Mouse (Mus musculus) myocyte (in vitro differentiated cells): ENCODE results near the gene Gtf2ird2. TPM values are rescaled to one million over a fixed set of nuclear protein-coding genes. Genes with fewer than 3 reads are reported as not detected.

Experiments
- H3K27me3 ChIP-seq: one replicate; pipeline ENCODE4 v1.6.1; 2011; ENCODE audit not compliant: control insufficient read depth, insufficient read depth, insufficient read length
- H3K36me3 ChIP-seq: one replicate; pipeline ENCODE4 v1.6.1; 2011; ENCODE audit not compliant: control insufficient read depth, insufficient read depth
- H3K4me2 ChIP-seq: one replicate; pipeline ENCODE4 v1.6.1; 2011; ENCODE audit warnings: low read depth, control low read depth
- H3K4me3 ChIP-seq: one replicate; pipeline ENCODE4 v1.5.1; 2011; ENCODE audit warnings: mild to moderate bottlenecking, control low read depth, moderate library complexity
- H3K79me2 ChIP-seq: one replicate; pipeline ENCODE4 v1.6.1; 2011; ENCODE audit not compliant: control insufficient read depth, insufficient read depth
- H3ac ChIP-seq: one replicate; pipeline ENCODE4 v1.6.1; 2011; ENCODE audit not compliant: control insufficient read depth, insufficient read length
- CEBPB ChIP-seq: IDR thresholded peaks from 2 replicates; pipeline ENCODE4 v1.6.1; 2011; ENCODE audit warnings: mild to moderate bottlenecking, moderate library complexity; ENCODE audit not compliant: poor library complexity, insufficient read depth, severe bottlenecking
- E2F4 ChIP-seq: IDR thresholded peaks from one replicate; pipeline ENCODE4 v1.6.1; 2011; ENCODE audit warnings: mild to moderate bottlenecking, control low read depth, moderate library complexity; ENCODE audit not compliant: insufficient read depth
- MAX ChIP-seq: IDR thresholded peaks from one replicate; pipeline ENCODE4 v1.6.1; 2011; ENCODE audit warnings: low read depth, mild to moderate bottlenecking, control low read depth
- MYOD1 ChIP-seq, 3 experiments: IDR thresholded peaks; one replicate each; pipeline ENCODE4 v1.6.1; 2011; ENCODE audit warnings: control low read depth in 2 of 3, low read depth in 2 of 3, mild to moderate bottlenecking in 2 of 3, moderate library complexity in 1 of 3; ENCODE audit not compliant: insufficient read length in 2 of 3, control insufficient read depth in 1 of 3
- MYOG ChIP-seq, 3 experiments: IDR thresholded peaks; one replicate each; pipeline ENCODE4 v1.6.1; 2011; ENCODE audit warnings: control low read depth in 2 of 3, low read depth in 2 of 3, mild to moderate bottlenecking in 2 of 3; ENCODE audit not compliant: insufficient read length in 2 of 3, control insufficient read depth in 1 of 3, insufficient read depth in 1 of 3
- POLR2A ChIP-seq: IDR thresholded peaks from one replicate; pipeline ENCODE4 v1.6.1; 2011; ENCODE audit warnings: low read depth, mild to moderate bottlenecking, control low read depth, moderate library complexity; ENCODE audit not compliant: insufficient read length
- POLR2AphosphoS2 ChIP-seq: IDR thresholded peaks from one replicate; pipeline ENCODE4 v1.6.1; 2011; ENCODE audit warnings: low read depth, control low read depth; ENCODE audit not compliant: insufficient read length
- REST ChIP-seq: IDR thresholded peaks from one replicate; pipeline ENCODE4 v1.6.1; 2011; ENCODE audit warnings: mild to moderate bottlenecking, control low read depth, moderate library complexity; ENCODE audit not compliant: insufficient read depth, insufficient read length
- SRF ChIP-seq: IDR thresholded peaks from one replicate; pipeline ENCODE4 v1.6.1; 2011; ENCODE audit warnings: low read depth; ENCODE audit not compliant: control insufficient read depth, insufficient read length
- TCF12 ChIP-seq: IDR thresholded peaks from one replicate; pipeline ENCODE4 v1.6.1; 2011; ENCODE audit warnings: mild to moderate bottlenecking, control low read depth; ENCODE audit not compliant: poor library complexity, insufficient read depth, severe bottlenecking
- TCF3 ChIP-seq: IDR thresholded peaks from one replicate; pipeline ENCODE4 v1.6.1; 2011; ENCODE audit warnings: low read depth, control low read depth; ENCODE audit not compliant: insufficient read length
- USF1 ChIP-seq: IDR thresholded peaks from one replicate; pipeline ENCODE4 v1.6.1; 2011; ENCODE audit warnings: low read depth, mild to moderate bottlenecking, control low read depth, moderate library complexity
- polyA plus RNA-seq: library from polyadenylated mRNA; unstranded; fragments of >200 nt; fragmentation: generic; extraction: Trizol; gene quantifications from one replicate; pipeline ENCODE4 v1.2.1, GENCODE M21; 2012; ENCODE audit warnings: missing spikeins

The Gtf2ird2 gene
- polyA plus RNA-seq, 1 experiment = 4.8 TPM

DNA sequence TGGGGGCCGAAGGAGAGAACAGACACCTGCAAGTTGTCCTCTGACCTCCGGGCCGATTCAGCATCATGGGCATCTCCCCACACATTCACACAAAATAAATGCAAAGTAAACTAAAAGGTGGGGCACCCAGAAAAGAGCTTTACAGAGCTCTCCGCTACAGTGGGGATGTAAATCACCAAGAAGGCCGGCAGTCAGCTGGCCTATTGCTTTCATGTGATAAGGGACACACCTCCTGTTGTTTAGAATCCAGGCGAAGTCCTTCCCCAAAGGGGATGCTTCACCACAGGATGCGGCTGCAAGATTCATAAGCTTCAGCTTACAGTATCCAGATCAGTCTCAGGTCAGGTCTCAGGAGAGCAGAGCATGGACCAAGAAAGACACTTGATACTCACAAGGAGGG is 5.3 kb upstream of the Gtf2ird2 start:
- no peak overlapping the region for H3K4me2 ChIP-seq
- H3K27me3 ChIP-seq = no peaks in the 10 kb centered on the region
- no peaks in the 10 kb centered on the region for H3K36me3 ChIP-seq
- peaks cover 28% of the 10 kb centered on the region for H3K79me2 ChIP-seq
- TF ChIP-seq POLR2AphosphoS2 (no peak), MAX (no peak), MYOD1 (IDR thresholded peaks at IDR 0.05; ENCODE audit: control insufficient read depth in 1 of 3, insufficient read length in 2 of 3, low read depth in 2 of 3) (no peak), REST (no peak), TCF3 (no peak), MYOG (IDR thresholded peaks at IDR 0.05; ENCODE audit: control insufficient read depth in 1 of 3, insufficient read depth in 1 of 3, insufficient read length in 2 of 3, low read depth in 2 of 3) (no peak), SRF (no peak), TCF12 (no peak), CEBPB (no peak)
- no peak overlapping the region for H3K4me3 ChIP-seq
- no peak overlapping the region for H3ac ChIP-seq

DNA sequence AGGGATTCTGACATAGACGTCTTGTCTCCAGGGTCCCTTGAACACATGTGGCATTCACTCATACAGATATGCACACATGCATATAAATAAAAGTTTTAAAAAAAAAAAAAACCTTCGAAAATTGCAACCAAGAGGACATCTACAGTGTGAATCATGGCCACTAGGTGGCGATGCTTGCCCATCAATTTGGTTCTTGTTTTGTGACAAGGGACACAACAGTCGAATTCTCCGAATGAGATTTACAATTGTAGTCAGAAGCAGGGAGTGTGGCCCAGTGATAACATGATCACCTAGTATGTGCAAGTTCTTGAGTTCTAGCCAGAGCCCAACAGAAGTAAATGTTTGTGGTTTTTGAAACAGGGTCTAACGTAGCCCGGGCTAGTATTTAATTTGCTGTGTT is 3.9 kb upstream of the Gtf2ird2 start:
- H3ac ChIP-seq = no peak overlapping the region
- no peak overlapping the region for H3K4me3 ChIP-seq
- no peaks in the 10 kb centered on the region for H3K27me3 ChIP-seq
- peaks cover 16% of the 10 kb centered on the region for H3K79me2 ChIP-seq
- H3K4me2 ChIP-seq = no peak overlapping the region
- TF ChIP-seq POLR2AphosphoS2 = no peak
- no peak for TF ChIP-seq MYOD1 (IDR thresholded peaks at IDR 0.05; ENCODE audit: control insufficient read depth in 1 of 3, insufficient read length in 2 of 3, low read depth in 2 of 3)
- TF ChIP-seq TCF12 = no peak
- TF ChIP-seq POLR2A = no peak
- TF ChIP-seq USF1 = no peak
- TF ChIP-seq TCF3 = no peak
- TF ChIP-seq MAX = no peak
- no peak for TF ChIP-seq CEBPB
- no peak for TF ChIP-seq MYOG (IDR thresholded peaks at IDR 0.05; ENCODE audit: control insufficient read depth in 1 of 3, insufficient read depth in 1 of 3, insufficient read length in 2 of 3, low read depth in 2 of 3)
- TF ChIP-seq SRF = no peak
- no peak for TF ChIP-seq E2F4
- no peak for TF ChIP-seq REST
- H3K36me3 ChIP-seq = no peaks in the 10 kb centered on the region

DNA sequence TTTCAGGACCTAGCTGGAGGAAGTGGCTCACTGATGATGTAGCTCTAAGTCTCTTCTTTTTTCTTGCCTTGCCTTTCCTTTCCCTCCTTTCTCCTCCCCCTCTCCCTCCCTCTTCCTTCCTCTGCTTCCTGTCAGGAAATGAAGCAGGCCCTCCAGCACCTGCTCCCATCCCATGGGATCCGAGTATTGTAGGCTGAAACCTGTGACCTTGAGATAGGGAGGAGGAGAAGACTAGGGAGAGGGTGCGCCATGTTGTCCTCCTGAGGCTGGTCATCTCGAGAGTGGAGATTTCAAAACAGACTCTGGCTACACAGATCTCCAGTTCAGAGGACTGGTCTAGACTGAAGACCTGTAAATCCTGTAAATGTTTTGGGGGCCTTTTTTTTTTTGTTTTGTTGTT is 1.6 kb upstream of the Gtf2ird2 start:
- peaks cover 4% of the 10 kb centered on the region for H3K79me2 ChIP-seq
- H3ac ChIP-seq = no peak overlapping the region
- H3K4me2 ChIP-seq = no peak overlapping the region
- no peak for TF ChIP-seq SRF
- TF ChIP-seq MYOD1 (IDR thresholded peaks at IDR 0.05; ENCODE audit: control insufficient read depth in 1 of 3, insufficient read length in 2 of 3, low read depth in 2 of 3) = no peak
- no peaks in the 10 kb centered on the region for H3K36me3 ChIP-seq
- H3K4me3 ChIP-seq = peak overlapping the region; percentile 43
- no peaks in the 10 kb centered on the region for H3K27me3 ChIP-seq

DNA sequence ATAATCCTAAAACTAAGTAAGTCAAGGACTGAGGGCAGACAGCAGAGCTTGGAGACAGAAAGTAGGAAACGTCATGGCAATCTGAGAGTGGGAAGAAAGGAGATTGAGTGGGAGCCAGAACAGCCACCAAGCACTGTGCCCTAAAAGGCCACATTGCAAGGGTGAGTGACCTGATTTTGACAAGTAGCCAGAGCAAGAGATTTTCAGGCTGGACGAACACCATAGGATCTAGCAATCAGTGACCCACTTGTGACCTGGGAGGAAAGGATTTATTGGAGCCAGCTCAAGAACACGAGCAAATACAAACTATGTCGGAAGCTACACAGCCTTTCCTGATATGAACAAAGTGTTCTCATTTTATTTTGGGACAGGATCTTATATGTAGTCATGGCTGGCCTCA is 1.1 kb upstream of the Gtf2ird2 start:
- TF ChIP-seq E2F4 (no peak), SRF (no peak), CEBPB (no peak), TCF12 (no peak), MYOG (IDR thresholded peaks at IDR 0.05; ENCODE audit: control insufficient read depth in 1 of 3, insufficient read depth in 1 of 3, insufficient read length in 2 of 3, low read depth in 2 of 3) (no peak), POLR2A (no peak), REST (no peak), TCF3 (no peak), MAX (no peak), MYOD1 (IDR thresholded peaks at IDR 0.05; ENCODE audit: control insufficient read depth in 1 of 3, insufficient read length in 2 of 3, low read depth in 2 of 3) (no peak), USF1 (no peak), POLR2AphosphoS2 (no peak)
- Histone ChIP-seq H3K79me2 (peaks cover 4% of the 10 kb centered on the region), H3K4me3 (peak overlapping the region; percentile 43), H3ac (no peak overlapping the region), H3K27me3 (no peaks in the 10 kb centered on the region), H3K36me3 (no peaks in the 10 kb centered on the region), H3K4me2 (peak overlapping the region; percentile 91)

DNA sequence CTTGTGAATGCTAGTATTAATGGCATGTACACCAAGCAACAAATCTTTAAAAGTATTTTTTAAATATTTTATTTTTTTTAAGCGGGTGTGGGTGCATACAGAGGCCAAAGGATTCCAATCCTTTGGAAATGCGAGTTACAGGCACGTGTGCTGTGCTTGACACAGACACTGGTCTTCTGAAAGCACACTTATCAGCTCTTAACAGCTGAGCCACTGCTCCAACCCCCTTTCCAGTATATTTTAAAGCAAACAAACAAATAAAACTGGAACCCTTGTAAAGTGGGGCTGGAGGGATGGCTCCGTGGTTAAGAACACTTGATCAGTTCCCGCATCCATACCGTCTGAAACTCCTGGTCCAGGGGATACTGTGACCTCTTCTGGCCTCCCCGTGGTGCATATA is 657 bp upstream of the Gtf2ird2 start:
- TF ChIP-seq CEBPB = no peak
- no peak for TF ChIP-seq TCF12
- TF ChIP-seq POLR2A = no peak
- no peak for TF ChIP-seq TCF3
- no peak for TF ChIP-seq REST
- no peak for TF ChIP-seq SRF
- no peak for TF ChIP-seq MYOD1 (IDR thresholded peaks at IDR 0.05; ENCODE audit: control insufficient read depth in 1 of 3, insufficient read length in 2 of 3, low read depth in 2 of 3)
- no peak for TF ChIP-seq POLR2AphosphoS2
- H3K4me3 ChIP-seq = peak overlapping the region; percentile 43

DNA sequence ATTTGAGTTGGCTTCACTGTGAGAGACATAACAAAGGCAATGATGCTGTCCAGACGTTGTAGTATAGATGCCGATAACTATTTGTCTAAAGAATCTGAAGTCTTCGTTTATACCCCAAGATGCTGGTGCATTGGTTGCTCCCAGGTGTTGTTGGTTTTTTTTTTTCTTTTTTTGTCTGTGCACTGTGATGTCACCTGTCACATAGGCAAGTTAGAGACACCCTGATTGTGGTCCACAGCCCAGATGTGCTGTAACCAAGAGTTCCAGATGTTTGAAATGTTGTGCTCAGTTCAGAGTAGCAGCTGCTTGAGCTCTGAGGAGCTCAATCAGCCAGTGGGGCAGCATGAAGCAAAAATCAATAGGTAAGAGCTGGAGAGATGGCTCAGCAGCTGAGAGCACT is 2.2 kb downstream of the Gtf2ird2 start:
- H3K36me3 ChIP-seq = no peaks in the 10 kb centered on the region
- no peak overlapping the region for H3K4me3 ChIP-seq
- no peak for TF ChIP-seq POLR2AphosphoS2
- TF ChIP-seq SRF = no peak
- TF ChIP-seq MAX = no peak
- TF ChIP-seq MYOD1 (IDR thresholded peaks at IDR 0.05; ENCODE audit: control insufficient read depth in 1 of 3, insufficient read length in 2 of 3, low read depth in 2 of 3) = no peak
- no peak for TF ChIP-seq REST
- TF ChIP-seq CEBPB = no peak
- no peak for TF ChIP-seq MYOG (IDR thresholded peaks at IDR 0.05; ENCODE audit: control insufficient read depth in 1 of 3, insufficient read depth in 1 of 3, insufficient read length in 2 of 3, low read depth in 2 of 3)
- no peak for TF ChIP-seq POLR2A
- no peak for TF ChIP-seq TCF12
- TF ChIP-seq TCF3 = no peak
- no peak for TF ChIP-seq E2F4
- TF ChIP-seq USF1 = no peak
- no peak overlapping the region for H3K4me2 ChIP-seq
- H3K79me2 ChIP-seq = peaks cover 4% of the 10 kb centered on the region
- no peaks in the 10 kb centered on the region for H3K27me3 ChIP-seq
- no peak overlapping the region for H3ac ChIP-seq

More for the DNA sequence above, 657 bp upstream of the Gtf2ird2 start:
- Histone ChIP-seq H3K79me2 (peaks cover 4% of the 10 kb centered on the region), H3K27me3 (no peaks in the 10 kb centered on the region), H3K36me3 (no peaks in the 10 kb centered on the region), H3K4me2 (peak overlapping the region; percentile 91), H3ac (peak overlapping the region; percentile 97)
